Mouse (Mus musculus) ES-Bruce4 (cell line): ENCODE results near the gene Arfrp1. TPM values are rescaled to one million over a fixed set of nuclear protein-coding genes. Genes with fewer than 3 reads are reported as not detected.
A peak's percentile ranks its signal among the peaks of the same experiment; 100 is the strongest.

ENCODE experiments used
- H3K27ac ChIP-seq: 2 replicates; pipeline ENCODE4 v1.5.1; 2012; ENCODE audit warnings: low read length, inconsistent platforms; ENCODE audit not compliant: insufficient read depth
- H3K27me3 ChIP-seq: 2 replicates; pipeline ENCODE4 v1.6.1; 2012; ENCODE audit warnings: mild to moderate bottlenecking, low read length, inconsistent platforms; ENCODE audit not compliant: control insufficient read depth, poor library complexity, insufficient read depth, severe bottlenecking
- H3K36me3 ChIP-seq: 2 replicates; pipeline ENCODE4 v1.6.1; 2012; ENCODE audit warnings: inconsistent platforms, mild to moderate bottlenecking, low read length, moderate library complexity; ENCODE audit not compliant: control insufficient read depth, poor library complexity, insufficient read depth, severe bottlenecking
- H3K4me1 ChIP-seq: one replicate; pipeline ENCODE4 v1.8.1; 2011; ENCODE audit warnings: low read length; ENCODE audit not compliant: control insufficient read depth, insufficient read depth
- H3K4me3 ChIP-seq: 2 replicates; pipeline ENCODE4 v1.5.1; 2011; ENCODE audit warnings: low read depth, mild to moderate bottlenecking, low read length
- H3K9ac ChIP-seq: 2 replicates; pipeline ENCODE4 v1.6.1; 2012; ENCODE audit warnings: low read depth, mild to moderate bottlenecking, inconsistent platforms; ENCODE audit not compliant: poor library complexity, severe bottlenecking
- H3K9me3 ChIP-seq: replicated peaks from 2 replicates; pipeline ENCODE4 v1.6.1; 2012; ENCODE audit warnings: mild to moderate bottlenecking, low read length, inconsistent platforms; ENCODE audit not compliant: control insufficient read depth, poor library complexity, insufficient read depth, severe bottlenecking
- CTCF ChIP-seq: IDR thresholded peaks from one replicate; pipeline ENCODE4 v1.8.1; 2011; ENCODE audit warnings: low read depth, low read length
- EP300 ChIP-seq: IDR thresholded peaks from 2 replicates; pipeline ENCODE4 v1.6.1; 2011; ENCODE audit warnings: low read depth, low read length; ENCODE audit not compliant: insufficient read depth
- POLR2A ChIP-seq: IDR thresholded peaks from one replicate; pipeline ENCODE4 v1.8.1; 2011; ENCODE audit warnings: low read length; ENCODE audit not compliant: insufficient read depth
- polyA plus RNA-seq: library from polyadenylated mRNA; stranded (reverse); fragments of >200 nt; gene quantifications from 2 replicates; pipeline ENCODE4 v1.2.4, GENCODE M21; 2011; ENCODE audit warnings: low read depth; ENCODE audit not compliant: missing spikeins, insufficient read depth, insufficient read length

The Arfrp1 gene
- polyA plus RNA-seq, 1 experiment = 29.1 TPM

GRCm38 (mm10) chr2:181365655-181366075 is 461 bp upstream of the Arfrp1 start:
- peaks cover 12% of the 10 kb centered on the region for H3K36me3 ChIP-seq
- no peak for TF ChIP-seq EP300
- TF ChIP-seq POLR2A = no peak
- no peak for TF ChIP-seq CTCF
- H3K4me1 ChIP-seq = no peaks in the 10 kb centered on the region

GRCm38 (mm10) chr2:181364487-181364859 is 731 bp downstream of the Arfrp1 start:
- H3K27me3 ChIP-seq = no peaks in the 10 kb centered on the region
- H3K27ac ChIP-seq = no peak overlapping the region
- TF ChIP-seq EP300 (no peak), POLR2A (no peak), CTCF (no peak)
- peak overlapping the region; percentile 93 for H3K9ac ChIP-seq
- peaks cover 20% of the 10 kb centered on the region for H3K36me3 ChIP-seq
- H3K4me3 ChIP-seq = peak overlapping the region; percentile 86
- H3K9me3 ChIP-seq = 0 out of 2 replicates have a peak, but pooled peaks cover 2% of the 10 kb centered on the region
- H3K4me1 ChIP-seq = no peaks in the 10 kb centered on the region

More at GRCm38 (mm10) chr2:181365655-181366075, 461 bp upstream of the Arfrp1 start:
- Histone ChIP-seq H3K9me3 (0 out of 2 replicates have a peak, but pooled peaks cover 4% of the 10 kb centered on the region), H3K9ac (peak overlapping the region; percentile 93), H3K4me3 (peak overlapping the region; percentile 86), H3K27ac (peak overlapping the region; percentile 64), H3K27me3 (no peaks in the 10 kb centered on the region)

DNA sequence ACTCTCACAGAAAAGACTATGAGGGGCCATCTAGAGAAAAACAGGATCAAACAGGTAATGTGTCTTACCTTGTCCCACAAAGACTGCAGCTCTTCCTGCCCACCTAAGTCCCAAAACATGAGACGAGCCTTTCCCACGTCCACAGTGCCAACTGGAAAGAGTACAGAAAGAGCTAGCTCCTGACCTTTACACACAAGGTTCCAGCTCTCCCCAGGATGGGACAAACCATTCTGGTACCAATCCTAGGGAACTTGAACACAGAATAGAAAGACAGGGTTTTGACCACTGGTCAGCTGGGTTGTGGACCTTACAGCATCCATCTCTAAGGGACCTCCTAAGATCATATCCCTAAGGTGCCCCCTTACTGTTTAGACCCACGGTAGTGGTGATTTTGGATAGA is 1.3 kb downstream of the Arfrp1 start:
- H3K36me3 ChIP-seq = peaks cover 22% of the 10 kb centered on the region
- peak overlapping the region; percentile 93 for H3K9ac ChIP-seq
- TF ChIP-seq CTCF (no peak), POLR2A (no peak)
- H3K27me3 ChIP-seq = no peaks in the 10 kb centered on the region
- no peaks in the 10 kb centered on the region for H3K9me3 ChIP-seq
- no peak overlapping the region for H3K4me3 ChIP-seq
- no peak overlapping the region for H3K27ac ChIP-seq
- H3K4me1 ChIP-seq = no peaks in the 10 kb centered on the region

DNA sequence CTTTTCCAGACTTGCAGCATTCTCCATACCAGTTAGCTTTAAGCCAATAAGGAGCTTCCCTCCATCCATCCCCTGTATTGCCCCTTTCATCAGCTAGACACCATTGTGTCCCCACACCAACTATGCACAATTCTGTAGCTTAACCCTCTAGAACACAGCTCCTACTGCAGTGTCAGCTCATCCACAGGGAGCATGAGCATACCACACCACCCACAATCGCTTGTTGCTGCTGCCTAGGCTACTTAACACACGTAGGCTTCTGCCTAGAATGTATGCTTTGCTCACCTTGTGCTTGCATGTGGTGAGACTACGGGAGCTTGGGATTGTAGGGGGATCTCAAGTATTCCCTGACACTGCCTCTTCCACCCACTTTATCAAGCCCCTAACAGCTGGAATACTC is 8.4 kb downstream of the Arfrp1 start:
- H3K9me3 ChIP-seq = peaks cover 3% of the 10 kb centered on the region; the same call in 1 of the 2 replicates
- no peak overlapping the region for H3K4me3 ChIP-seq
- no peaks in the 10 kb centered on the region for H3K4me1 ChIP-seq
- no peak overlapping the region for H3K9ac ChIP-seq
- TF ChIP-seq EP300 = no peak
- no peak for TF ChIP-seq POLR2A
- TF ChIP-seq CTCF = no peak
- H3K27me3 ChIP-seq = no peaks in the 10 kb centered on the region
- H3K27ac ChIP-seq = no peak overlapping the region
- peaks cover 73% of the 10 kb centered on the region for H3K36me3 ChIP-seq

GRCm38 (mm10) chr2:181342766-181343165 is 22.4 kb downstream of the Arfrp1 start:
- Histone ChIP-seq H3K36me3 (peaks cover 62% of the 10 kb centered on the region), H3K4me1 (no peaks in the 10 kb centered on the region), H3K9me3 (no peaks in the 10 kb centered on the region), H3K4me3 (no peak overlapping the region), H3K27ac (no peak overlapping the region), H3K9ac (no peak overlapping the region), H3K27me3 (no peaks in the 10 kb centered on the region)
- TF ChIP-seq CTCF (no peak), EP300 (no peak), POLR2A (no peak)

GRCm38 (mm10) chr2:181340426-181340825 is 24.8 kb downstream of the Arfrp1 start:
- no peak overlapping the region for H3K4me3 ChIP-seq
- H3K9ac ChIP-seq = no peak overlapping the region
- H3K9me3 ChIP-seq = no peaks in the 10 kb centered on the region
- no peaks in the 10 kb centered on the region for H3K27me3 ChIP-seq
- H3K27ac ChIP-seq = no peak overlapping the region
- H3K36me3 ChIP-seq = peaks cover 70% of the 10 kb centered on the region
- H3K4me1 ChIP-seq = no peaks in the 10 kb centered on the region
- no peak for TF ChIP-seq POLR2A
- no peak for TF ChIP-seq CTCF
- TF ChIP-seq EP300 = no peak
